Mouse (Mus musculus) gonadal fat pad, adult 2 months (tissue): ENCODE data around the gene Ccnyl1. TPM values are rescaled to one million over a fixed set of nuclear protein-coding genes. Genes with fewer than 3 reads are reported as not detected.

Experiments
- DNase-seq: peaks from one replicate; pipeline ENCODE4 v3.0.0-alpha.2; 2012; ENCODE audit warnings: low read depth
- polyA plus RNA-seq: library from polyadenylated mRNA; depleted of rRNA; stranded (reverse); fragments of >200 nt; gene quantifications from 2 replicates; pipeline ENCODE4 v1.2.3, GENCODE M21; 2012; rRNA removed

Ccnyl1 gene
- polyA plus RNA-seq, 1 experiment: 19.5 TPM

GRCm38 (mm10) chr1:64737502-64738179, 47.4 kb downstream of the Ccnyl1 start, which contains the start of gene Fzd5:
Gene Fzd5 (minus strand): TSS chr1:64737751.
- DNase-seq: no peak

GRCm38 (mm10) chr1:64738180-64738555, 47.9 kb downstream of the Ccnyl1 start:
- DNase-seq: no peak

GRCm38 (mm10) chr1:64738661-64739082, 48.4 kb downstream of the Ccnyl1 start:
- no peak for DNase-seq

GRCm38 (mm10) chr1:64742741-64743408, 52.6 kb downstream of the Ccnyl1 start:
- DNase-seq: no peak

DNA sequence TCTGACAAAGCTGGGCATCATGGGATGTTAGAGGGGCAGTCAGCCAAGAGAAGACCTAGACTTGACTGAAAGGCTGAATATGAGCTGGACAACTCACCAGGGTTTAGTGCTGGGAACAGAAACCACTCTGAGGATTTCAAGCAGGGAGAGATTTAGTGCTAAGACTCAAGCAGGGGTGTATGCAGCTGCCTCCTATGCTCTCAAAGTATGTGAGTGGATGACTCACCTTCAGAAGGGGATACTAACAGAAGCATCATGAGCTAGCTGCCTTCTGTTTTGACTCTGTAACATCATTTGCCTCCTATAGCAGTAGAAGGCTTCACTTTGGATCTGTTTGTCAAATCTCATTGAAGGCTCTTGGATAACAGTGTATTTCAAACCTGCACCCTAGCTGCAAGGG, 54.4 kb downstream of the Ccnyl1 start:
- no peak for DNase-seq

DNA sequence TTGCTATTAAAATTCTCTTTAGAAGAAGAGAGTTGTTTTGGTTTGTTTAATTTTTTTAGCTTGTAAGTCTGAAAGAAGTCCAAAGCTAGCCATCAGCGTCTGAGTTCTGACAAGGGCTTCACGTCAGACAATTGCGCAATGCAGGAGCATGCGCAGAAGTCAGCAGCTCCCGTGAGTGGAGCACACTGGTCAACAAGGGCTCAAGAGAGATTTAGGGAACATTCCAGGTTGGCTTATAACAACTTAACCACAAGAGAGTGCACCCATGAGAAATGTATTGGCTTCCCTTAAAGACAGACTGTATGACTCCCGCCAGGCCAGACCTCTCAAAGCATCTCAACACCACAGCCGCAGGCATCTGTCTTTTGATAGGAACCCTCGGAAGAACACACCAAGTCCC, 62.9 kb downstream of the Ccnyl1 start:
- no peak for DNase-seq

GRCm38 (mm10) chr1:64753668-64754067, 63.4 kb downstream of the Ccnyl1 start:
- no peak for DNase-seq

GRCm38 (mm10) chr1:64754658-64755057, 64.4 kb downstream of the Ccnyl1 start:
- DNase-seq: no peak

- no peak for DNase-seq
These were observed 65.8 kb downstream of the Ccnyl1 start for GRCm38 (mm10) chr1:64755971-64756639.

- no peak for DNase-seq
These were observed 66.4 kb downstream of the Ccnyl1 start for GRCm38 (mm10) chr1:64756640-64757030.

- DNase-seq: no peak
These were observed 67.0 kb downstream of the Ccnyl1 start for GRCm38 (mm10) chr1:64757254-64757653.

DNA sequence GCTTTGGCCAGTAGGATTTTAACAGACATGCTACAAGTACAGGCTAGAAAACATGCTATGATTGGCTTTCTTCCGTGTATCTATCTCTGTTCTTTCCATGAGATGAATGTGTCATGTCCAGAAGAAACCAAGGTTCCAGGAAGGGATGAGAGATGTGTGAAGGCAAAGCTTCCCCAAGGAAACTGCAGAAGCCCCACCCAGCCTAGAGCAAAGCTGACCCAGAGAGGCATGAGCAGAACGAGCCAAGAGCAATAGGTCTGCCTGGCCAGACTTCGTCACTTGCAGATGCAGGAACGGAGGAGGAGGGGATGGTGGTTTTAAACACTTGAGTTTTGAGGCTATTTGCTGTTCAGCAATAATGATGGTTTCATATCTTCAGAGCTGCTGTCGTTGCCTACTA, 67.5 kb downstream of the Ccnyl1 start:
- DNase-seq: no peak

DNA sequence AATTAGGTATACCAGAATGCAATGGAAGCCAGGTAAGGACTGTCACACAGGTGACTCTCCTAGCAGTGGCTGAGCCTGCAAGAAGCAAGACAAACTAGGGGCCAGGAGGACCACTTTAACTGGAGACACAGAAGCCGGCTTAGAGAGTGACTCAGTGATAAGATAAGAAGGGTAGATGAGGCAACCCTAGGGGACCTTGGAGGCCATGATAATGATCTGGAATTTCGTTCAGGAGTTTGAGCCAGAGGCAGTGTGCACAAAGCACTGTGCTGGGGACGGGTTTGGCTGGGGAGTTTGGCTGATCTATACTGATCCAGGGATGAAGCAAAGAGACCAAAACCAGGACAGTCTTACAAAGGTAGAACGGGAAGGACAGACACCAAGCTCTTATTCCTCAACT, 71.4 kb downstream of the Ccnyl1 start:
- DNase-seq: no peak

DNA sequence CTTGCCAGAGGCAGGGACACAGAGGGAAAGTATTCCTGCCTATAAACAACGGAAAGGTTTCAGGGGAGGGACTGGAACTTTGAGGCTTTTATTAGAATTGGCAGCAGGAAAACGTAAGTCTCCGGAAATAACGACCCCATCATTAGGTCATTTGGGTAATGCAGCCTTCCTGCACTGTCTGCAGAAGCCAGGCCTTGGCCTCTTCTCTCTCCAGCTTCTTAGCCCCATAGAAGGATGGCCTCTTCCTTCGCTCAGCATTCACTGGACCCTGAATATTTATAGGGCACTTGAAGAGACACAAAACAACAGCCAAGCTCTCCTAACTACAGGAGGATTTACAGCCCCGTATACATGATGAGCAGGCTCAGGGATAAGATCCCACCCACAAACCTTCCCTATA, 79.9 kb downstream of the Ccnyl1 start:
- no peak for DNase-seq

GRCm38 (mm10) chr1:64773305-64773704, 83.0 kb downstream of the Ccnyl1 start:
- DNase-seq: no peak

Other genes starting within 250 kb of the Ccnyl1 start
- gene Creb1, start 157.8 kb upstream of the Ccnyl1 start, polyA plus RNA-seq: 11.4 and 14.6 TPM in 2 replicates
- gene Mettl21a, start 73.2 kb upstream of the Ccnyl1 start, polyA plus RNA-seq: 18.2 and 19.5 TPM in 2 replicates
- gene Fzd5, start 47.3 kb downstream of the Ccnyl1 start, polyA plus RNA-seq: 12.9 and 13.1 TPM in 2 replicates